Mouse (Mus musculus): Measurements from ENCODE around the gene Tuba3b.

Tuba3b gene

DNA sequence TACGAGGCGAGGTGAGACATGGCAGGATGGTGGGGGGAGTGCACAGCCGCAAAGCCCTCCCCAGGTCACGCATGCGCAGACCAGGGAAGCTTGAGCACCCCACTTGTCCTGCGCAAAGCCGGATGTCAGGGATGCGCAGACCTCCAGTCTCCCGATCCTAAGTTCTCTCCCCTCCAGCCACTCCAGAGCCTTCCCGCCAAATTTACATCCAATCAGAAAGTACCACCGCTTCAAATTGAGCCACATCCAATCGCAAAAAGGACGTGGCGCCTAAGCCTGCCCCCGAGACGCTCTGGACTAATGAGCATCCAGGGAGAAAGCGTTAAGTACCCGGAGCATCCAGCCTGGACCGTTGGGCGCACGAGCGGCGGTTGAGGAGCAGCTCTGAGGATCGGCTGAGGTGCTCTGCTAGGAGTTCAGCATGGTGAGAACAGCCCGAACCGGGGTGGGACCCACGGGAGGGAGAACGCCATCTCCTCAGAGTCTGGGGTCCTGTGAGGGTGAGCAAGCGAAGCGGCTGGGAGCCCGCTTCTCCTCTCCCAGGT is at the start of gene Tuba3b:
Gene Tuba3b (plus strand): TSS at position 92 of the 545 bp plus-strand sequence.
- no peak for DNase-seq (ENCODE audit: low spot score)

DNA sequence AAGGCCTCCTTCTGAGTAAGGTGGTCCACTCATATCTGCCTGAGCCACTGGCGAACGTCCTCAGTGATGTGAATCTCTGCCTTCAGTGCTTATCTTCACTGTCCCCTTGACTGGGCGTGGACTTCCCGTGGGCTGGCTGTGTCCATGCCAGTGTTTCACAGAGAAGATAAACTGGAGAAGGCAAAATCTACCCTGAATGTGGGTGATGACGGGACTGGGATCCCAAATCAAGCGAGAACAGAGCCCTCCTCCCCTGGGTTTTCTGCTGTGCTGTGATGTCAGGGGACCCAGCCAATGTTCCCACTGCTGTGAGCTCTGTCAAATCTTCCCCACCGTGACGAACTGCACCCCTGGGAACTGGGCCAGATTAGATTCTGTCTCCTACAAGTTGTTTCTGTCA is 48.3 kb upstream of the Tuba3b start:
- DNase-seq (ENCODE audit: low spot score), result no peak

DNA sequence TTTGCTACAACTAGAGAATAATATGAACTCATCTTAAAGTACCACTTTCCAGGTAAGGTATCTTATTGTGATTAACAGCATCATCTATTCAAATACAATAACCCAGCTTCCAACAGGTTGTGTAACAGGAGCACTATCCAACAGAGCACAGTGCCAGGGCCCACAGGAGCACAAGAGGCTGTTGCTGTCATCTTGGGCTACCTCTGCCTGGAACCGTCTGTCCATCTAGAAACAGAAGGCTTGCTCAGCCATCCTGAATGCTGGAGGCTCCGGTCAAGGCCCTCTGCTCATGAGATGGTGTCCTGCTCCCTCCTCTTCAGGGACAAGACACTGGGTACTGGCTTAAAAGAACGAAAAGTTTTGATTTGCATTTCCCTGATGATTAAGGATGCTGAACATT is 47.7 kb upstream of the Tuba3b start:
- no peak for DNase-seq (ENCODE audit: low spot score)

DNA sequence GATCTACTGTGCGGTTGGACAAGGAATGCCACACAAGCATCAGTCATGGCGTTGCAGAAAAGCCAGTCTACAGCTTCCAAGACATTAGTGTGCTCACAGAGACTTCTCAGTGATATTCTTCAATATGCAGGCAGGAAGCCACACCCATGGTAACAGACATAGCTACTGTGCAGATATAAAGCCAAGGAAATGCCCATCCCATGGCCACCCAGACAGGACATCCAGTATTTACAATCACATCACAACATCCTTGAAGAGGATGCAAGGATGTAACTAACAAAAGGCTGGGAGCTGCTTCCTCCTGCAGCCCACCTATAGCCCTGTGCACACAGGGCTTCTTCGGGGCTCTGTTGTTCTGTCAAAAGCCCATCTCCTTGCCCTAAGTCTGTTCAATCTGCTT is 46.9 kb upstream of the Tuba3b start:
- DNase-seq (ENCODE audit: low spot score), result no peak

DNA sequence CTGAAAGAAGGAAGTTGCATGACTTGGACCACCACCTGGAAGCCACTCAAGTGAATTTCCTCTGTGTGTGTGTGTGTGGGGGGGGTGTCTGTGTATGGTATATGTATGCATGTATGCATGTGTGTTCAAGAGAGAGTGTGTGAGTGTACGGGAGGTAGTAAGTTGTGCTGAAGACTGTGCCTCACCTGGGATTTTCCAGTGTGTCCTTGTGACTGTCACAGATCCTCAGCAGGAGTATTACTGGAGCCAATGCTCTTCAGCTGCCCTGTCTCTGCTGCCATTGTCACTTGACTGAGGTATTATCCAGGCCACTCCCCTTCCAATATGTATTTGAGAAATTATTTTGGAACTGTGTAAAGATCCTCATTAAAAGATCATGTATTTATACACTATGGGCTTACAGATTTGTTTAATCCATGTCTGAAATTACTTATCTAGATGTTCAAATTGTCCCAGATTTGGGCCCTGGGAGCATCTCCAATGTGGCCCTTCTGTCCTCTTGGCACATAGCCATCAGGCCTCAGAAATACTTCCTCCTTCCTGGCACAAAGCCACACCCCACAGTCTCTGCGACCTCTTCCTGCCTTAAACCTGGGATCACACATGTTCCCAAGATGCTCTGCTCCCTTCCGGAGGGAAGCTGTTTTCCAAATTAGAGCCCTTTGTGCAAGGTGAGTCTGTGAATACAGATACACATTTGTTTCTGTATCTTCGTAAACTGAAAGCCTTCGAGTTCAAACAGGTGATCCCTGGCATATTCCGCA is 42.1 kb upstream of the Tuba3b start:
- DNase-seq (ENCODE audit: low spot score), result no peak

DNA sequence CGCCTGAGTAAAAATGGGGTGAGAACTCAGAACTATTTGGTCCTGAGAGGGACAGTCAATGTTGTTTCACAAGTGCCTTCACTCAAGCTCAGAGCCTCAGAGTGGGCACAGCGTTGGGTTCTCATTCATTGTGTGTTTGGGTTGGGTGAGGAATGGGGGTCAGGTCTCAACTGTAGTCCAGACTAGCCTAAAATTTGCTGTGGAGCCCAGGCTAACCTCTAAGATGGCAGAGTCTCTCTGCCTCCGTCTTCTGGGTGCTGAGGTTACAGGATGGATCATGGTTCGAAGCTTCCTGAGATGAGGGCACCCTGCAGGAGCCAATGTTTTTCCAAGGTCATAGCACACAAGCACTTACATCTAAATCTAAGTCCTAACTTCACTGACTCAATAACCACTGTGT is 38.8 kb upstream of the Tuba3b start:
- DNase-seq (ENCODE audit: low spot score), result no peak

DNA sequence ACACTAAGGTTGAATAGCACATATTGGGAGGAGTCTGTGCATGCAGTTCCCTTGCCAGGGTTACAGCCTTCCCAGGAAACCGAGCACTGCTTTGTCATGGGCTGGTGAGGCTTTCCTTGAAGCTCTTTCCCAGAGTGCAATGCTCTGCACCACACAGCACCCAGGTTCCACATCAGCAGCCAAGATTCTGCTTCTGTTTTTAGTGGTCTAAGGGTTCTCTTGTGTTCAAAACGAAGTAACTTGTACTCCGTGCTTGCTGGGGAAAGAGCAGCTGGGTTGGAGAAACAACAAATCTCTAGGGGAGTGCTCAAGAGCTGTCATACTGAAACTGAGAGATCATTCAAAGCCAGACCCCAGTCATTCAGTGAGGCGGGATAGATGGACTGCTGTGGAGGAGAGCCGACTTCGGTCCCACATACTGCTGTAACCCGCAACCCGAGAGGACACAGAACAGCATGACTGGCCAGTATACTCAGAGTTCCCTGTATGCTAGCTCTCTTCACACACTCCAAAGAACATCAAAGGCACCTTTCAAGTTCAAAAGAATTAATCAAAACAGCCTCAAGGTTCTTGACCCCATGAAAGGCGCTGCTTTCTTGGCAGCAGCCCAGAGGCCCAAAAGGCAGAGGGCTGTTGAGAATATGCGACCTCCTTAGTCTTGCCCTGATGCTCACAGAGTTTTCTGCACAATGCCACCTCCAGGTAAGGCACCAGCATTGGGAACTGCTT is 36.9 kb upstream of the Tuba3b start:
- no peak for DNase-seq (ENCODE audit: low spot score)

DNA sequence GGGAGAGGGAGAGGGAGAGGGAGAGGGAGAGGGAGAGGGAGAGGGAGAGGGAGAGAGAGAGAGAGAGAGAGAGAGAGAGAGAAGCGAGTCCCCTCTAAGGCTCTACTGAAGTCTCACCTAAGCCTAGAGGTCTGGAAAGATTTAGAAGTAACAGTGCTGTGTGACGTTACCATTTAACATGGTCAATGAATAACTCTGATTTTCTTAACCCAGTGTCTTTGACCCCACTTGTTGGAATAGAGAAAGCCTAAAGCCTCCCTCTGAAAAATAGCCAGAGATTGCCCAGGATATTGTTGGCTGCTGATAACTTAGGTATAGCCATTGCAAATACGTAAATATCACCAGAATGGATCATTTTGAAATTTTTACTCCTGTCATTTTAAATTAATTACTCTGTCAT is 35.8 kb upstream of the Tuba3b start:
- no peak for DNase-seq (ENCODE audit: low spot score)

DNA sequence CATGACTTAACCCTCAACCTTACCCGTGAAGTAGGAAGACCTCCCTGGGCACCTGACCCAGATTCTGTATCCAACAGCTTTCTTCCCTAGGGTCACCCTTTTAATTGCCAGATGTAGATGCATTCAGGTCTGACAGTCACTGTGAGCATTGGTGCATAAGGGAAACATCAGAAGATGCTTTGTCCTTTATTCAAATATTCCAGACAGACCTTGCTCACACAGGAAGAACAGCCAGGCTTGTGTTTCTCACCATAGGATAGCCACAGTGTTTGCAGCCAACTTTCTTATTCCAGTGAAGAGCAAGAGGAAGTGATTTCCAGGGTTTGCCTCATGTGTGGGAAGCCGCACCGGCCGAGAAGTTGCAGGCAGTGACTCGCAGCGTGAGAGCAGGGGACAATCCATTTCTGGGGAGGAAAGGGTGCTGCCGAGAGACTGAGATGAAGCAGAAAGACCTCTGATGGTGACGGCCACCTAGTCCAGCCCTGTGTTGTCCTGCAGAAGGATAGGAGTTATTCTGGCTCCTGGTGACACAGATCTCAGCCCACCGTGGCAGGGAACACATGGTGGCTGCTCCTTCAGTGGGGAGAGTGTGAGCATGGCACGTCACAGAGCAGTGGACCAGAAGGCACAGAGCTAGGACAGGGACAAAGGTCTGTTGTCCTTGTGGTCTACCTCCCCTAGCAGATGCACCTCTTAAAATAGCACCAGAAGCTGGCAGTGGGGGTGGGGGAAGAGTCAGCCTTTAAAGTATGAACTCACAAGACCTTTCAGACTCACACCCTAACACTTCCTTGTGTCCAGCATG is 34.0 kb upstream of the Tuba3b start:
- DNase-seq (ENCODE audit: low spot score), result no peak

DNA sequence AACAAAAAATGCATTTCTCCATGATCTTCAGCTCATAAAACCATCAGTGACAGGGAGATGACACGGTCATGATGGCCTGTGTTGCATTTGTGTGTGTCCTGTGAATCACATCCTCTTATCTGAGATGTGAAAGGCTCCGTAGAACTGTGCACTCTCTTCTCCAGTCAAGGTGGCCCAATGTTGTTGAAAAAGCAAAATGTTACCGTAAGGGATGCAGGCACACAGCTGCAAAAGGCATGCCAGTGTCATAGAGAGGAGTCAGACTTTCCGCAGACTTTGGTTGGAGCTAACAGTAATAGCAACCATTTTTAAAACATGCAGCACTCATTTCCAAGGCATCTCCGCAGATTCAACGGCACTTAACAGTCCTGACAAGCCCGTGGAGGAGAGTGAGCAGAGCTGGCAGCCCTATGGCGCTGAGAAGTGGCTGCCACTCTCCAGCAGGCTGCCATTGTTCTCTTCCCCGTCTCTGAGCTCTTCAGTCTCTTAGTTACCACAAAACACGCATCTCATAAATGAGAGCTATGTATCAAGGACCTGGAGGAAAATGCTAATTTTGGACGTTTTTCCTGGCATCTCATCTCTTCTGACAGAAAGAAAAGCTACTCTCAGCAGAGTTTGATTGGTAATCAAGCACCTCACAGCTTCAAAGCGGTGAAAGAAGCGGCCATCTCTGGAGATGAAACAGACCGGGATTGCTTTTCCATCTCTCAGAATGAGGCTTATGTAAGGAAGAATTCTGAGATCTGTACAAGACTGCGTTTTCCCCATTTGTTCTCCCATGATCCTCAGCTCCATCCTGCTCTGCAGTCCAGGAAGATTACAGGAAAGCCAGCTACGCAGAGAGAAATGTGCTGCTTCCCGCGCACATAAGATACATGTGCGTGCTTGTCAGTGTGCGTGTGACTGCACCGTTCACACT is 30.2 kb upstream of the Tuba3b start:
- DNase-seq (ENCODE audit: low spot score), result no peak

DNA sequence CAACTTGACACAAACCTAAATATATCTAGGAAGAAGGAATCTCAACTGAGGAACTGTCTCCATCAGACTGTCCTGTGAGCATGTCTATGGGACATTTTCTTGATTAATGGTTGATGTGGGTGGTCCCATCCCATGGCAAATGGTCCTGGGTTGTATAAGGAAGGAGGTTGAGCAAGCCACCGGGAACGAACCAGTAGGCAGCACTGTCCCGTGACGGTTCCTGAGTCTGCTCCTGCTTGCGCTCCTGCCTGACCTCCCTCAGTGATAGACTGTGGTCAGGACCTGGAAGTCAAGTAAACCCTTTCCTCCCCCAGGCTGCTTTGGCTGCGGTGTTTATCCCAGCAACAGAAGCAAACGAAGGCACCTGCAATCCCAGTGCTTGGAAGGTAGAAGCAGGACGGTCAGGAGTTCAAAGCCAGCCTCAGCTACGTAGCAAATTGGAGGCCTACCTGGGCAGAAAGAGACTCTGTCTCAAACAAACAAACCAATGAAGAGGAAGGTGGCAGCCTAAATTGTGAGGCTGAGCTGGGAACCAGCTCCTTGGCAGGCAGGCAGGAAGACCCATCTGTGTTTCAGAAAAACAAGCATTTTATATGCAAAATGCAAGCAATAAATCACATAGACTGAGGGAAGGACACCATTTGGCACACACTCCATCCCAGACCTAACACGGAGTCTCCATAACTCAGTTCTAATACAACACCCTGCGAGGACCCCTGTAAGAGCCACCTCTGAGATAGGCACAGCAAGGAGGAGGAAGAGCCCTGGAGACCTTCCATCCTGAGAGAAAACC is 24.9 kb upstream of the Tuba3b start:
- no peak for DNase-seq (ENCODE audit: low spot score)

DNA sequence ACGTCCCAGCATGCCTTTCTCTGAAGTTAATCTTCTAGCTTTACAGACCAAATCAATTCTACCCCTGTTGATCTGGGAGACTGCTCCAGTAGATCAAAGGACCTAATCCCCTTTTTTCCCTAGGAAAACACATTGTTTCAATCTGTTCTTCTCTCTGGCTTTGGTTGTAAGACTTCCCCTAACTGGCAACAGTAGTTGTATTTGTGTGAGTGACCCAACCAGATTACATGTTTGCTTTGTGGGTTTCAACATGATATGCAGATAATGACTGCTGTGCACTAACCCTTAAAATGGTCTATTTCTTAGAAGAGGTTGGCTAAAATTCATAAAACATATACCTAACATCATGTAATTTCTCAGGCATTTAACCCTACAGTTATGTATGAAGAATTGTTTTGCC is 24.0 kb upstream of the Tuba3b start:
- DNase-seq (ENCODE audit: low spot score), result no peak

DNA sequence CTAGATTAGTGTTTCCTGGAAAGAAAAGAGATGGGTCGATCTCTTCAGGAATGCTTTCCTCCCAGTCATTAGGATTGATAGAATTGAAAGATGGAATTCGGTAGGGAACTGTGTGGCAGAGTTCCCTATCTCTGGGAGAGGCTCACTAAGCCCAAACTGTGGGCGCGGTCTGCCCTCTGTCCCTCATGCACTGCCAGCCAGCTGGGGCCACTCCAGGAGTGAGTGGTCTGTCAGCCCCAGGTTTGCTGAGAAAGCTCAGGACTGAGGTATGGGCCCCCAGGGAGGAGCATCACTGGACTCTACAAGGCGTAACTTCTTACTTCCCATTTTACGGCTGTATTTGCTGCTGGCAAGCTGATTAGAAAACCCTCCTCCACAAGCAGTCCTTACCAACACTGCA is 23.5 kb upstream of the Tuba3b start:
- no peak for DNase-seq (ENCODE audit: low spot score)

DNA sequence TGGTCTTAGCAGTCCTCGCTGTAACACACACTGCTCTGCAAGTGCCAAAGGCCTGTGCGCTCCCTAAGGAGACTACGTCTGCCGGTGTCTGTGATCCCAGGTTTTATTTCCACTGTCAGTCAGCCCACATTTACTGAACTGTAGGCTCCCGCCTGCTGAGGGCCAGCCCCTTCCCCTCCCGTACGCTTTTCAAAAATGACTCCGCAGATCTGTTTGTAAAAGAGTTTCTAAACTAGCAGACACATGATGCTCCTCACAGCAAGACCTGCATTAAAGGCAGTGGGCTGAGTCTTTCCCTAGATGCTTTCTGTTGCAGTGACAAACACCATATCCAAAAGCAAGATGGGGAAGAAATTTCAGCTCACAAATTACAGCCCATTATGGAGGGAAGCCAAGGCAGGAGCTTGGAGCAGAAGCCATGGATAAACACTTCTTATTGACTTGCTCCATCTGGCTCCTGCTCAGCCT is 23.0 kb upstream of the Tuba3b start:
- DNase-seq (ENCODE audit: low spot score), result no peak

DNA sequence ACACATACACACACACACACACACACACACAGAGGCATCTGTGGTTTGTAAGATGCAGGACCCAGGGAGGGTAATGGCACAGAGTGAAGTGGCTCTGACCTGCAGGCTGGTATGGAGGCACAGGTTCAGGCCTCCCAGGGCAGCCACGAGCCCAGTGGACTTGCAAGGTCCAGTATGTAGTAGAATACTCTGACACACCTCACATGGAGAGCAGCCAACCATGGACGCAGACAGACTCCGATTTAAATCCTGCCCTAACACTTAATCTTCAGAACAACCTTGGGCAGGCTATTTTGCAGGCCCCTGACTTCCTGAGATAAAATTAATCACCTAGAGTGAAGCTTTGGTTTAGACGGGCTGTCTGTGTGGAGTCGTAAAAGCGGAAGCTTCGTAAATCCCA is 21.6 kb upstream of the Tuba3b start:
- no peak for DNase-seq (ENCODE audit: low spot score)

DNA sequence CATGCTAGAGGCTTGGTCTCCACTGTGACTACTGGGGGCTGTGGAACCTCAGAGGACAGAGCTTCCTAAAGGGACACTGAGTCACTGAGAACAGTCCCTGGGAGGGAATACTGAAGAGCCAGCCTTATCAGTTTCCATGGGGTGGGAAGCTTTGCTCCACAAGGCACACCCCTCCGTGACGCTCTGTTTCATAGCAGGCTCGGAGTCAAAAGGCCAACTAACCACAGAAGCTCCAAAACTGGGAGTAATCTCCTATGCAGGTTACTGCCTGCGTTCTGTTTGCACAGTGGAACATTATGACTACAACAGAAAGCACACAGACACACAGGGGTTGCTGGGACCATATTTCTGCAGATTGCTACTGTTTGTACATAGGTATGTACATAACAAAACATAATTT is 19.7 kb upstream of the Tuba3b start:
- DNase-seq (ENCODE audit: low spot score), result no peak

DNA sequence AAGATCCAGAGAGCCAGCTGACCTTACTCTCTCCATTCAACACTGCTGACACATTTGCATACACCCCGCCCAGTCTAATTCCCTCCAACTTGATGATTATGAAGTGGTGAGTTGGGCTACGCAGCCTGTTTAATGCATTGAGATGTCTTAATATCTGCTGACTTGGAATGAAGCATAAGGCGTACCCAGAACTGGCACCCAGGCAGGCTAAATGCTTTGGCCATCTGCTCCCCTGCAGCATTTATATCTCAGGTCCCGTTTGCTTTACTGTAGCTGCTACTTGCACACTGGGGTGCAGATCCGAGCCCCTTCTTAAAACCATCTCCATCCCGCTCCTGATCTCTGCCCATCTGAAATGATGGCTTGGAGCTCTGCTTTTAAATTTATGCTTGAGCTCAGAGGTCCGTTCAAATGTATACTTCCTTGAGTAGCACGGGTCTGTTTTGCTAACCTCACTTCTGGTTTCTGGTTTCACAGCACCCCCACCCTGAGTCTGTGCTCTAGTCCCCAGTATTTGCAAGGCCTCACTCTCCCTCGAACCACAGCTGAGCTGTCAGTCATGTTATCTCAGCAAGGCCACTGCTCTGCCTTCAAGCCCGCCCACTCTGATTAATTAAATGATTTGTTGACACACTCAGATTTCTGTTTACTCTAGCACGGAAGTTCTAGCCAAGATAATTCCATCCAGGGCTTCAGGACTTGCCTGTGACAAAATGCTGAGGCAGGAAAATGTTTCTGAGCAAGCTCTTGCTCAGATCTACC is 16.6 kb upstream of the Tuba3b start:
- DNase-seq (ENCODE audit: low spot score), result no peak

DNA sequence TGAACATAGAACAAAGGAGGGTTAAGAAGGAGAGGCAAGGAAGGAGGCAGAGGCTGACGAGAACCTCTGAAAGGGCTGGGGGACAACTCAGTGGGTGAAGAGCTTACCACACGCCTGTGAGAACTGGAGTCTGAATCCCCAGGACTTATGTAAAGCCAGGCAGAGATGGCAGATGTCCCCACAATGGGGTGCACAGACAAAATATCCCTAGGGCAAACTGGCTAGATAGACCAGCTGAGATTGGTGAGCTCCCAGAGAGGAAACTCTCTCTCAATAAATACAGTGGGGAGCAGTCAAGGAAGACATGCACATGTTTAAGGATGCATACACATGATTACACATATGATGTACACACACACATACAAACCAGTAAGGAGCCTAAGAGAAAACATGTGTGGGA is 11.4 kb upstream of the Tuba3b start:
- no peak for DNase-seq (ENCODE audit: low spot score)

DNA sequence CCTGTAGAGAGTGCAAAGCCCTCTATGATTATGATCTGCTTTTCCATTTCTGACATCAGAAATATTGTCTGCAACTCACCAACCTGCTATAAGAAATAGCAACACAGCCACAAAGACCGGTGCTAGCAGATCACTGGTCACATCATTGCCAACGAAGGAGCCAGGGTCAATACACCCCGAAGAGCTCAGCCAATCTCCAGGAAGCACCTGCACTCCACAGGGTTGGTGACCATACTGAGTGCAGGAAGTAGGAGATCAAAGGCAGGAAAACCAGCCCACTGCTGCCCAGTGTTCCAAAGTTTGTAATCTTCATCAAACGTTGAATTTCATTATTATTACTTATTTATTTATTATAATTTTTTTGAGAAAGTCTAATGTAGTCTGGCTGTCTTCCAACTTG is 10.9 kb upstream of the Tuba3b start:
- no peak for DNase-seq (ENCODE audit: low spot score)

DNA sequence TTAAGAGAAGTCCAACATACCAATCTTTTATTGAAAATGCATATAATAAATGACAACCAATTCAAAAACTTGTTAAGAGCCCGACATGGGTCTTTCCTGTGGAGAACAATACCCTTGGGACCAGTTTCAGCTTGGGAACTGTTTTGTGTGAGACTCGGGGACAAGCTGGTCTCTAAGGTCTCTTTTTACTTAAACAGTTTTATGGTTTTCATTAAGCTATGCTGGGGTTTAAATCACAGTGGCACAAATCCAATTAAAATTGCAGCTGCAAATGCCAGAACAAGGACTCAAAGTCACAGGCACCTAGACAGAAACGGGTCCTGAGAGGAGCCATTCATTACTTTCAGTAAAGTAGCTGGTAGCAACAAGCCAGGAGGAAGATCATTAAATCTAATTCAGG is 10.4 kb upstream of the Tuba3b start:
- no peak for DNase-seq (ENCODE audit: low spot score)
